Mouse (Mus musculus): ENCODE data around the gene Gm15093.
"Not testable (repeated sequence)": the region's sequence is repeated elsewhere in the genome, so short reads cannot be mapped to it uniquely, and the experiment has no call there.

Gm15093 gene

DNA sequence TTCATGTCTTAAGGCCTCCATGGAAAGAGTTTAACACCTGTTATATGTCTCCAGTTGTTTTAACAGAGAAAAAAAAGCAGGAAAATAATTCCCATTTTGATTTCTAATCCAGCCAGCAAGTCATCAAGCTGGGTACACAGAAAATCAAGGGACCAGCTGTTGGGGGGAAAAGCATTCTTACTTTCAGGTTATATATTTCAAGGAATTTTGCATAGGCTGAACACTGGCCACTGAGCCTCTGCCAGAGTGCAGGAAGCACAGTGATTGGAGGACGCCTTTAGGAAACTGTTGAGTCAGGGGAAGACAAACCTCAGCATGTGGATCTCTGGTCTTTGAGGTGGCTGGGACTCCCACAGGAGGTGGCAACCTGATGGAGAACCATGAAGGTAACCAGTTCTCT lies at the start of gene Gm15093:
Gene Gm15093 (plus strand): TSS at position 301 of the 400 bp plus-strand sequence.
- DNase-seq (ENCODE audit: low spot score in 2 of 2), result not testable (repeated sequence)
